Mouse (Mus musculus) ES-Bruce4 (cell line): Measurements from ENCODE around the gene Tmem248.

ENCODE experiments used
- CTCF ChIP-seq: IDR thresholded peaks from one replicate; pipeline ENCODE4 v1.8.1; 2011; ENCODE audit warnings: low read depth, low read length
- POLR2A ChIP-seq: IDR thresholded peaks from one replicate; pipeline ENCODE4 v1.8.1; 2011; ENCODE audit warnings: low read length; ENCODE audit not compliant: insufficient read depth

GRCm38 (mm10) chr5:130221316-130221715 lies 4.4 kb downstream of the Tmem248 start:
- TF ChIP-seq CTCF: no peak
- no peak for TF ChIP-seq POLR2A
